In genomic region chr12:87301189-87301588, GRCm38 (mm10) we compare ENCODE assay signal across 20 mouse cellular contexts. TPM values are rescaled to one million over a fixed set of nuclear protein-coding genes. Genes with fewer than 3 reads are reported as not detected.
"Had no signal": no experiment of that assay in that cellular context is flagged by ENCODE, and none has a peak within 500 bp of the region (broad histone marks: within the 10 kb centered on the region; RNA-seq: fewer than 3 reads in every experiment).

No protein-coding gene starts in this region.

- H3K9ac ChIP-seq: liver, embryonic 15.5 days; midbrain, embryonic 12.5 days; neural tube, embryonic 15.5 days had no signal

- ATAC-seq: liver, postnatal 0 days; midbrain, embryonic 16.5 days had no signal

- H3K27ac ChIP-seq: liver, embryonic 15.5 days; midbrain, embryonic 10.5 days; midbrain, embryonic 12.5 days; neural tube, embryonic 13.5 days; neural tube, embryonic 15.5 days had no signal

- H3K36me3 ChIP-seq: liver, embryonic 15.5 days; midbrain, embryonic 10.5 days; midbrain, embryonic 12.5 days; neural tube, embryonic 13.5 days; neural tube, embryonic 15.5 days had no signal

- DNase-seq: liver, postnatal 0 days; lung, adult 2 months; lung, postnatal 10 days; lung, postnatal 36 days; midbrain, embryonic 14.5 days; right cerebral cortex, adult 18-20 months; right cerebral cortex, postnatal 25 days; right cerebral cortex, postnatal 4 days; spleen, adult 18-20 months; thymus, adult 18-20 months; thymus, postnatal 14 days; thymus, postnatal 36 days had no signal

- H3K9me3 ChIP-seq: liver, embryonic 15.5 days; midbrain, embryonic 10.5 days; midbrain, embryonic 12.5 days; neural tube, embryonic 13.5 days; neural tube, embryonic 15.5 days had no signal

RNA-seq across cellular contexts. Expression of gene Ism2, which starts 1.7 kb away (rescaled TPM):
- total RNA-seq: megakaryocyte, adult 5-6 weeks; megakaryocyte-erythroid progenitor cell, adult 5-6 weeks had no signal
